ENCODE assay signal across 8 mouse cellular contexts in the genomic region with DNA sequence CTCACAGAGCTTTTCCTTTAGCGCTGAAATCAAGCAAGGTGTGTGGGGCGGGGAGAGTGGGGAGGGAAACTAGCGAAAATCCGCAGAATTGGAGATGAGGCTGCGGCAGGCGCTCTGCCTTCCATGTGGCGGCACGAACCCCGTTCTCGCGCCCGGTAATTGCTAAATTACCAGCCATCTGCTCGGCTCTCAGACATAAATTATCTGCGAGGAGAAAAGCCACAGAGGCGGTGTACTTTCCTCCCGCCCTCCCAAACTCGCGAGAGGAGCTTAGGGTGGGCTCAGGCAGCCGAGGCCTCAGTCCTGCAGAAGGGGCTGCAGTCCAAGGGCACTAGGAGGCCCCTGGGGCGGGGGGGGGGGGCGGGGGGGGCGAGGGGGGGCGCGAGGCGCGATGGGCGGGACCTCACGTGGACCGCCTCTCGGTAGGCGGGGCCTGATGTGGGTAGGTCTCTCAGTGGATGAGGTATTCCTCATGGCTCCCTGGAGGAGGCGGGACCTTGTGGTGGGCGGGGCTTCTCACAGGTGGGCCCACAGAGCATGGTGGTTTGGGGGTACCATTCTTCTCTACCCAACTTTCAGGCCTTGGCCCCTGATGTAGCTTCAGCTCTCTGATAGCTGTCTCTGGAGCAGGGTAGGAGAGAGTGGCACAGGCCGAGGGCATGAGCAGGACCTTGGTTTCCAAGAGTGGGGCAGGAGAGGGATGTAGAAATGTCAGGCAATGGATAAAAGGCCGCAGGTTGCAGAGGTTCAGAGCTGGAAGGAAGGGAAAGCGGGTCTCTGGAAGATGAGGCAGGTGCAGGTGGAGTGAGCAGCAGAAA. TPM values are rescaled to one million over a fixed set of nuclear protein-coding genes. Genes with fewer than 3 reads are reported as not detected.
DNase-seq lines count a peak whose midpoint lies in the region; ATAC-seq lines count a peak whose summit lies in the region.

No protein-coding gene starts in this region.

- 0 out of 2 replicates have a peak, but pooled peaks cover 7% of the 10 kb centered on the region for H3K4me1 ChIP-seq in kidney, embryonic 14.5 days (ENCODE audit: control insufficient read depth, insufficient read depth, low read length)
- peaks cover 26% of the 10 kb centered on the region for H3K4me1 ChIP-seq in forebrain, embryonic 12.5 days
- H3K4me1 ChIP-seq in limb, embryonic 11.5 days (ENCODE audit: control insufficient read depth, insufficient read depth, low read length) = peaks cover 9% of the 10 kb centered on the region; the same call in 1 of the 2 replicates

- peak; percentile 66; the same call in 1 of the 2 replicates for ATAC-seq in kidney, embryonic 14.5 days (ENCODE audit: low FRiP score, low TSS enrichment)
- ATAC-seq in forebrain, embryonic 12.5 days (ENCODE audit: low FRiP score) = peak; percentile 59
- no peak; the same call in 1 of the 2 replicates for ATAC-seq in limb, embryonic 11.5 days (ENCODE audit: insufficient number of reproducible peaks, low FRiP score, low TSS enrichment, low read depth)

- peaks cover 23% of the 10 kb centered on the region for H3K27me3 ChIP-seq in kidney, embryonic 14.5 days (ENCODE audit: control insufficient read depth, insufficient read depth, low read length)
- peaks cover 80% of the 10 kb centered on the region for H3K27me3 ChIP-seq in forebrain, embryonic 12.5 days
- 0 out of 2 replicates have a peak, but pooled peaks cover 3% of the 10 kb centered on the region for H3K27me3 ChIP-seq in limb, embryonic 11.5 days (ENCODE audit: control insufficient read depth, insufficient read depth, low read length)

- H3K9ac ChIP-seq in kidney, embryonic 14.5 days (ENCODE audit: low read depth, low read length) = 0 out of 2 replicates have a peak overlapping the region, but pooled peaks have one; percentile 40
- peak overlapping the region; percentile 38; the same call in 1 of the 2 replicates for H3K9ac ChIP-seq in forebrain, embryonic 12.5 days
- H3K9ac ChIP-seq in limb, embryonic 11.5 days (ENCODE audit: low read length) = peak overlapping the region; percentile 30; the same call in 1 of the 2 replicates

- no peak for DNase-seq in kidney, postnatal 25 days
- DNase-seq in cerebellum, adult 18-20 months = peak; percentile 79 to 80
- peak; percentile 61 for DNase-seq in limb, embryonic 11.5 days (ENCODE audit: low spot score)
- peak; percentile 67 for DNase-seq in retina, embryonic 14.5 days (ENCODE audit: low spot score)
- DNase-seq in urinary bladder, postnatal 14 days (ENCODE audit: low spot score) = no peak
- DNase-seq in lung, adult 18-20 months = no peak

- peak overlapping the region; percentile 32 for H3K4me3 ChIP-seq in kidney, embryonic 14.5 days (ENCODE audit: low read length)
- peak overlapping the region; percentile 23 for H3K4me3 ChIP-seq in forebrain, embryonic 12.5 days (replicated peaks)
- peak overlapping the region; percentile 15 for H3K4me3 ChIP-seq in limb, embryonic 11.5 days (ENCODE audit: low read depth, low read length)

- H3K27ac ChIP-seq in kidney, embryonic 14.5 days (ENCODE audit: low read depth, low read length) = no peak overlapping the region
- peak overlapping the region; percentile 74 for H3K27ac ChIP-seq in forebrain, embryonic 12.5 days
- H3K27ac ChIP-seq in limb, embryonic 11.5 days (replicated peaks; ENCODE audit: low read depth, low read length) = no peak overlapping the region

- no peaks in the 10 kb centered on the region for H3K36me3 ChIP-seq in kidney, embryonic 14.5 days (ENCODE audit: control insufficient read depth, insufficient read depth, low read length)
- H3K36me3 ChIP-seq in forebrain, embryonic 12.5 days (replicated peaks) = no peaks in the 10 kb centered on the region
- no peaks in the 10 kb centered on the region for H3K36me3 ChIP-seq in limb, embryonic 11.5 days (ENCODE audit: control insufficient read depth, insufficient read depth, low read length)

- H3K4me2 ChIP-seq in kidney, embryonic 14.5 days (replicated peaks; ENCODE audit: low read depth, low read length) = peak overlapping the region; percentile 54
- H3K4me2 ChIP-seq in forebrain, embryonic 12.5 days = peak overlapping the region; percentile 44
- peak overlapping the region; percentile 48 for H3K4me2 ChIP-seq in limb, embryonic 11.5 days (ENCODE audit: low read depth, severe bottlenecking)

- WGBS in kidney, embryonic 14.5 days = 14% methylated on average over 28 of the region's 36 CpGs
- WGBS in forebrain, embryonic 12.5 days = 10% methylated on average over 36 of the region's 36 CpGs
- WGBS in limb, embryonic 11.5 days = 8% methylated on average over 33 of the region's 36 CpGs

- no peaks in the 10 kb centered on the region for H3K9me3 ChIP-seq in kidney, embryonic 14.5 days (ENCODE audit: control insufficient read depth, low read length)
- no peaks in the 10 kb centered on the region for H3K9me3 ChIP-seq in forebrain, embryonic 12.5 days
- no peaks in the 10 kb centered on the region for H3K9me3 ChIP-seq in limb, embryonic 11.5 days (ENCODE audit: control insufficient read depth, low read length)

RNA-seq across cellular contexts. Expression of gene Calcoco1, which starts 14.4 kb away (rescaled TPM):
- polyA plus RNA-seq in kidney, embryonic 14.5 days (2014; fragmentation: Nextera tagmentation; extraction: Ambion mirVana) = 26.1 and 41.3 TPM in 2 replicates
- 38.8 and 42.7 TPM in 2 replicates for polyA plus RNA-seq in forebrain, embryonic 12.5 days (2016; fragmentation: Nextera tagmentation; extraction: Ambion mirVana)
- polyA plus RNA-seq in limb, embryonic 11.5 days (2014; fragmentation: Nextera tagmentation; extraction: Ambion mirVana) = 34.4 and 36.4 TPM in 2 replicates

Comparison
In these comparisons a context has a peak if more than half of its experiments do, and no peak if none do; other contexts are left out.
1. DNase-seq: peak in cerebellum, adult 18-20 months (2 of 2), limb, embryonic 11.5 days (single experiment) and retina, embryonic 14.5 days (single experiment); none in kidney, postnatal 25 days (0 of 2), urinary bladder, postnatal 14 days (single experiment) and lung, adult 18-20 months (0 of 2).
2. Peak in every context shown above with its lines, with median percentiles within 50 percentile points of each other: H3K4me2 ChIP-seq, H3K4me3 ChIP-seq and H3K9ac ChIP-seq.